Mouse (Mus musculus) E14TG2a.4 (cell line): ENCODE results near the gene Gpatch3.

Source experiments
- CTCF ChIP-seq: conservative IDR thresholded peaks from 2 replicates; pipeline ENCODE4 v1.5.1; 2014; ENCODE audit warnings: low read length
- POU5F1 ChIP-seq: IDR thresholded peaks from 2 replicates; pipeline ENCODE4 v1.6.1; 2014; ENCODE audit warnings: low read length, borderline replicate concordance

DNA sequence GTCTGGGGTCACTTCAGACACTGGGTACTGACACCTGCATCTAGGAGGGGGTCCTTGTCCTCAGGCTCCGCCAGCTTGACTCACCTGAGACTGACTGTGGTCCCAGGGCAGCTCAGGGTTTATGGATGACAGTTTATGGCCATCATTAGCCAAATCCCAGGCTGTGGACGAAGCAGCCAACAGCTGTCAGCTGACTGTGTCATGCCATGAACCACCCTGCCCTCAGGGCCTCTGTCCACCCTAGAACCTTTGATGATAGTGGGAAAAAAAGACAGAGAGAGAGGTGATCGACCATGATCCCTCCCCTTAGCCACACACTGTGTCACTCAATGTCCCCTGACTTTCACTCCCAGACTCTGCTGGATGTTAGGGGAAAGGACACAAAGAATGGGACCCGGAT is 12.9 kb upstream of the Gpatch3 start:
- no peak for TF ChIP-seq CTCF
- no peak for TF ChIP-seq POU5F1
